Mouse (Mus musculus): ENCODE results near the gene Mmd. TPM values are rescaled to one million over a fixed set of nuclear protein-coding genes. Genes with fewer than 3 reads are reported as not detected.

Mmd gene
- 10 to 100 TPM; 29.9 to 31.2 (median 30.7) TPM for polyA plus RNA-seq (2017; shearing (Covaris generic))

DNA sequence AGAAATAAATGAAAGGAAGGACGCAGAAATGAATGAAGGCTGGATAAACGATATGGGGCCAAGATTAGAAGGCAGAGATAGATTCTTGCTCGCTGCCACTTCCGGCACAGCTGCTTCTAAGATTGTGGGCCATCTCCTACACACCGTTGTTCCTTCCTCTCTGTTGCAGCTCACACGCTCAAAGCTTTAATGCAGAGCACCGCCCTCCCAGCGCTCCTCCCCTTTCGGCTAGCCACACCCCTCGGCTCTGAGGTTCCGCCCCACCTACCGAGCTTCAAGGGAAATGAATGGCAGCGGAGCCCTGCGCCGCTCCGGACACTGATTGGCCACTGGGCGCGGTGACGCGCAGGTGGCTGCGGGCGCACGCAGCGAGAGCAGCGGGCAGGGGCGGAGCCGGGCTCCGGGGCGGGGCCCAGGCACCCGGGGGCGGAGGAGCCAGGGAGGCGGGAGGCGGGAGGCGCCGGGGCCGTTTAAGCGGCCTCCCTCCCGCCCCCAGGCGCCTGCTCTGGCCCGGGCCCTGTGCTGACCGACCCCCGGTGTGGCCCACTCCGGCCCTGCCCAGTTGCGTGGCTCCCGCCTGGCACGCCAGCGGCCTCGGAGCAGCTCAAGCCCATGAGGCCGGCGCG, at the start of gene Mmd:
Gene Mmd (plus strand): TSS at position 432 of the 626 bp plus-strand sequence.
- ATAC-seq, result peak; percentile 91

DNA sequence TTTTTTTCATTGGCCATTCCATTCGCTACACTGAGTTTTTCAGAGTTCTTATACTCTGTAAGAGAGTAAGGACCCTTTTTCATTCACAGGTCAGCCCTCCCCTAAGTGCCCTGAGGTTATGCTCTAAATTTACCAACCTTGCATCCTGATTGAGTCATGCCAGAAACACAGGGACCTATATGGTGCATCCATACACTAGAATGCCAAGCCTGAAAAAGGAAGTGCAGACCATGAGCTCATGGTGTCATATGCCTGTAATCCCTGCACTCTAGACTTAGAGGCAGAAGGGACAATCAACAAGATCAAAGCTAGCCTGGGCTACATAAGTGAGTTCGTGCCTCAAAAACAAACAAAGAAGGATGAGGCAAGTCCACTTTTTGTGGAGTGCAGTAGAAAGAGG, 48.4 kb upstream of the Mmd start:
- ATAC-seq, result no peak

DNA sequence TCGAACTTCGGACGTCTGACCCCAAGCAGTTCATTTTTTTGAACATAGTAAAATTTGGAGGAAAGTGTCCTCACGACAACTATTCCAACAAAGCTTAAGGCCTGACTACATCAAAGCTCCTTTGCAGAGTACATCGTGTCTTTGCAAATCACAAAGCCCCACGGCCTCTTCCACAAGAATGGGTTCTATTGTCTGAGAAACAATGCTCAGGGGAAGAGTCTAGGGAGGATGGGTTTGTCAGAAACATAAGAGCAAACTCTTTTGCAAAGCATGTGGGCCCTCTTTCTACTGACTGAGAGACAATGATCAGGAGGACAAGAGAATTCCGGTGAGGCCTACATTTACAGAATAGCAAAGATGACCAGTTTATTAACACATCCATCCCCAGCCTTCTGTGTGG, 35.0 kb upstream of the Mmd start:
- no peak for ATAC-seq

GRCm38 (mm10) chr11:90220022-90220645, 29.1 kb upstream of the Mmd start:
- no peak for ATAC-seq

DNA sequence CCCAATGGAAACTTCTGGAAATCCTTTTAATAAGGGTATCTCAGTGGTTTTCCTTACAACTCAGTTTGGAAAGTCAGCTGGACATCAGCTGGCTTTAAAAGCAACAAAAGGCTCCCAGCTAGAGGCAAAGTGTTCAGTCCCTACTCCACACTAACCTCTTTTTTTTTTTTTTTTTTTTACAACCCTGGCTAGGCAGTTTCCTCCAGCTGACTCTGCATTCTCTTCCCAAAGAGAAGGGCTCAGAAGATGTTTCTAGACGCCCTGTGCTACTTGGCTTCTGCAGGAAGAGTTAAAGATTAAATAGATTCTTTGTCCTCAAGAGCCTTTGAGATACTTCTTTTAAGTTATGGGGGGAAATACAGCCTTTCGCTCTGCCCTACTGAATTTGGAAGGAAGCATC, 28.5 kb upstream of the Mmd start:
- no peak for ATAC-seq

GRCm38 (mm10) chr11:90224914-90225470, 24.3 kb upstream of the Mmd start:
- ATAC-seq, result peak; percentile 78

DNA sequence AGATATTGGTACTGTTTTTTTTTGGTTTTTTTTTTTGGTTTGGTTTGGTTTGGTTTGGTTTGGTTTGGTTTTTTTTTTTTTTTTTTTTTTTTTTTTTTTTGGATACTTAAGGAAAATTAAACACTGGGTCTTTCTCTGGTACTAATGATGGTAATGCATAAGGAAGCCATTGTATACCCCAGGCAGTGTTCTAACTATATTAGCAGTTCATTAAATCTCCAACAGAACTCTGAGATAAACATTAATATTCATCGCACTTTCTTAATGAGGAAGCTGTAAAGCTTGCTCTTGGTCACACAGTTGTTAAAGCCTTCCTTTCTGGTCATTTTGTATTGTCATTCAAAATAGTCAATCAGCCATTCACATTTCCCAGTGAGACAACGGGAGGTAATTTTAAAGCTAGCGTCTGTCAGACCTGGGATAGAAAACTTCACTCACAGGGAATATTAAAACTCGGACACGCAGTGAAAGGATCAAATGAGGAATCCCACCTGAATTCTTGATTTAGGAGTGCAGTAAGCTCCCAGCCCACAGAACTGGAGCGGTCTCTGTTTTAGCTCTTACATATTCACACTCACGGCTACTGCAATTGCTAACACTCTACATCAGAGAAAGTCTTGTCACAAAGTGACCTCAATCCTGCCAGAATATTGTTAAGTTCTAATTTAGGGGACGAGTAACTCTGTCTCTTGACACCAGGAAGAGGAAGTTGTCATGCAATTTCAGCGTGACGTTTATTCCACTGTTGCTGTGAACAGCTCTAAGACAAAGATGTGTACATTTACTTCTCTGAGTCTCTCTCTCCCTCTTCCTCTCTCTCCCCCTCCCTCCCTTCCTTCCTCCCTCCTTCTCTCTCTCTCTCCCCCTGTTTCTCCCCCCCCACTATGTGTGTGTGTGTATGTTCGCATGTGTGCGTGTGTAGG, 22.0 kb upstream of the Mmd start:
- ATAC-seq, result no peak

GRCm38 (mm10) chr11:90228251-90228949, 20.9 kb upstream of the Mmd start:
- ATAC-seq, result no peak

- ATAC-seq, result no peak
Measured at GRCm38 (mm10) chr11:90229800-90230199, 19.5 kb upstream of the Mmd start.

- ATAC-seq, result no peak
Measured at GRCm38 (mm10) chr11:90230671-90231070, 18.6 kb upstream of the Mmd start.

GRCm38 (mm10) chr11:90231631-90232030, 17.6 kb upstream of the Mmd start:
- peak; percentile 63 for ATAC-seq

DNA sequence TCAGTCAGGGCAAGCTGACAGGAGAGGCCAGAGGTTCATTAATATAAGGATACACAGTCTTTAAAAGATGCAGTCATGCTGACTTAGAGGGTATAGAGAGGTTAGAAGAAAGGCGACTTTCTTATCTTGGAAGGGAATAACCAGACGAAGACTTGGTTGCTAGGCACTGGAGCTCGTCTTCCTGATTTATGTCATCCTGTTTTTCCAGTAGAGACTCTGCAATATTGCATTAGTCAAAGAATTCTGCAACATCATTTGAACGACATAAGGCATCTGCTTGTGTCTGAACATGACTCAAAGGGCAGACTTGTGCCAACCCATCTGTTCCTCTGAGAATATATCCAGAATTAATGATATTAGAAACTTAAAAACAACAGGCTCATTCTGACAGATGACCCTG, 16.6 kb upstream of the Mmd start:
- ATAC-seq, result no peak

GRCm38 (mm10) chr11:90235221-90235620, 14.0 kb upstream of the Mmd start:
- no peak for ATAC-seq

- no peak for ATAC-seq
Measured at GRCm38 (mm10) chr11:90237616-90238015, 11.6 kb upstream of the Mmd start.

GRCm38 (mm10) chr11:90238657-90239056, 10.6 kb upstream of the Mmd start:
- peak; percentile 86 for ATAC-seq

DNA sequence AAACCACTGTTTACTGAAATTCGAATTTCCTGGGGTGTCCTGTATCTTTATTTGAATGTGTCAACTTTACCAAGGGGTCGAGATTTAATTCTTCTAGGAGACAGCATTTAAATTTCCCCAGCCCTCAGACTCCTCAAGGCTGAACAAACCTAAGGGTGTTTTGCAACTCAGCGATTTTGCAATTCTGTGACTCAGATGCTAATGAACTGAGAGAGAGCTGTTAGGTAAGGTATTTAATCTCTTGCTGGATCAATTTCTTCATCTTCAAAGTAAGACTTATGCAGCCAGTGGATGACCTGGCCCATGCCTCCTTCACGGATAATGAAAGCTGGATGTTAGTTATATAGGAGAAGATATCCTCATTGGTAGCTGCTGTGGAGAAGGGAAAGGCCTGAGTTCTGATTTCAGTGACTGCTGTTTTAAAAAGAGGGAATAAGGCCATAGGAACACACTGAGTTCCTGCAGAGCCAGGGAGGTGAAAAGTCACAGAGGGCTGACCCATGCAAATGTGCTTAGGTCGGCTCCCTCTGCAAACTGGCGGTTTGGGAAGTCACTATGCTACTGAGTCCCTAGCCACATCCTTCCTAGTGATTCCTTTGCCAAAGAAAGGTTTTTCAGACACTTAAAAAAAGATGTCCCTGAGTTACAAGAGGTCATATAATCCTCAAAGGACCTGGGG, 8.5 kb upstream of the Mmd start:
- ATAC-seq, result no peak

DNA sequence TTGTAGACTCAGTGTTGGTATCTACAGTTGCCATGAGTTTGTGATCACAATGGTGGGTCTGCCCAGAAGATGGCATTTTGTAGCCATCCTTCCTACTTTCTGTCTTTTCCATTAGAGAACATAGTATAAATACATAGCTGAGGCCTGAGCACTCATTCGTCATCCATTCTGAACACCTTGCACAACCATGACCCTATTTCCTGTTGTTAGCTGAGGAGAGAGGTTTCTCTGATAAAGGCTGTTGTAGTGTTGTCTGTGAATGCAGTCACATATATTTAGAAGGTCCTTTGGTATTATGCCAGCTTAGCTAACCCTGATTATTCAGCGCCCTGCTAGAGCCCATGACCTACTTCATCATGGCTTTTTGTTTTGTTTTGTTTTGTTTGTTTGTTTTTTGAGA, 7.4 kb upstream of the Mmd start:
- ATAC-seq, result peak; percentile 51

DNA sequence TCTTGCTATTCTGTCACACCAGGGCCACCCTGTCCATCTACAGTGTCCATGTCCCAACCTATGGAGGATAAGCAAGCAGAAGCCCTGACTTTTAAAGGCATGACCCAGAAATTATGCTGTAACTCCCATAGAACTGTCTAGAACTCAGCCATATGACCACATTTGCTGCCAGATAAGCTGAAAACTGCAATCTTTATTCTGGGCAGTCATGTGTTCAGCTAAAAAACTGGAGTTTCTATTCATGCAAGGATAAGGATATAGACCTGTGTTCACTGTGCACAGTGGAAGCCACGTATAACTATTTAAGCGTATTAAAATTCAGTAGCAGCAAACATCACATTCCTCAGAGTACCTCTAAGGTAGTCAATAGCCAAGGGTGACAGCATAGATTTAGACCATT, 6.0 kb upstream of the Mmd start:
- ATAC-seq, result no peak

- no peak for ATAC-seq
Measured at GRCm38 (mm10) chr11:90245630-90246029, 3.6 kb upstream of the Mmd start.

GRCm38 (mm10) chr11:90246676-90247075, 2.6 kb upstream of the Mmd start:
- peak; percentile 16 for ATAC-seq

DNA sequence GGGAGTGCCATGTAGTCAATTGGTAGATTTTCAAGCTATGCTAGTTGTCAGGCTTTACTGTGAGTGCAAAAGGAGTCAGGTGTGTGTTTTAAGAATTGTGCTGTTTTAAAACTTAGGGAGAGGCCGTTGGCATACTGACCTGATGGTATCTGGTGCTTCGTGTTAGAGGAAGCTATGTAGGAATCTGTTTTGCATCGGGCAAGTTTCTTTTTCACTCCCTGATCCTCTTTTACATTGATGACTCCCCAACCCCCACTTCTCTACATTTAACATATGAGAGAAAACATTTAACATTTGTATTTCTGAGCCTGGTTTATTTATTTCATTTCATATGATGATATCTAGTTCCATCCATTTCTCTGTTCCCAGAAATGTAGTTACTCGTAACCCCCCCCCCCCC, 1.5 kb upstream of the Mmd start:
- no peak for ATAC-seq

- ATAC-seq, result no peak
Measured at GRCm38 (mm10) chr11:90249701-90250141, 465 bp downstream of the Mmd start.

Measured in inflammation-experienced regulatory T-cells, adult 6 months (primary cell).